Mouse (Mus musculus) gastrocnemius, postnatal 10 days (tissue): ENCODE results near the gene Cabp2. TPM values are rescaled to one million over a fixed set of nuclear protein-coding genes. Genes with fewer than 3 reads are reported as not detected.
"Not testable (repeated sequence)": the region's sequence is repeated elsewhere in the genome, so short reads cannot be mapped to it uniquely, and the experiment has no call there.

ENCODE experiments used
- DNase-seq: peaks from one replicate; pipeline ENCODE4 v3.0.0; 2021; ENCODE audit warnings: mixed read lengths
- total RNA-seq, 2 experiments: library from RNA; stranded (reverse); gene quantifications; 2 replicates each; pipeline ENCODE4 v1.2.3; 2021

Gene Cabp2
- total RNA-seq, 2 experiments from 2014 or later: not detected

- DNase-seq: peak; percentile 37
Observed at GRCm38 (mm10) chr19:4125268-4125667, 43.9 kb downstream of the Cabp2 start.

- peak; percentile 96 for DNase-seq
Observed at GRCm38 (mm10) chr19:4125741-4126696, 44.6 kb downstream of the Cabp2 start, which contains the start of gene Aip. Aip (minus strand) TSS chr19:4125858.

GRCm38 (mm10) chr19:4126759-4127495, 45.5 kb downstream of the Cabp2 start:
- no peak for DNase-seq

GRCm38 (mm10) chr19:4129462-4129861, 48.1 kb downstream of the Cabp2 start:
- no peak for DNase-seq

- no peak for DNase-seq
Observed at GRCm38 (mm10) chr19:4130106-4130505, 48.7 kb downstream of the Cabp2 start.

GRCm38 (mm10) chr19:4131075-4131474, 49.7 kb downstream of the Cabp2 start:
- DNase-seq: no peak

- no peak for DNase-seq
Observed at GRCm38 (mm10) chr19:4131768-4132167, 50.4 kb downstream of the Cabp2 start.

GRCm38 (mm10) chr19:4134354-4134753, 53.0 kb downstream of the Cabp2 start:
- no peak for DNase-seq

GRCm38 (mm10) chr19:4135229-4135962, 54.0 kb downstream of the Cabp2 start:
- DNase-seq: not testable (repeated sequence)

GRCm38 (mm10) chr19:4135963-4136345, 54.6 kb downstream of the Cabp2 start:
- not testable (repeated sequence) for DNase-seq

GRCm38 (mm10) chr19:4136463-4136862, 55.1 kb downstream of the Cabp2 start:
- no peak for DNase-seq

Other genes with a start within 250 kb of the Cabp2 start
- 1 to 10 TPM; 6.0 to 7.0 TPM for gene Chka, start 229.8 kb upstream of the Cabp2 start, total RNA-seq
- 10 to 100 TPM; 13.6 to 31.1 TPM for gene Tcirg1, start 174.4 kb upstream of the Cabp2 start, total RNA-seq
- gene Ndufs8, start 168.8 kb upstream of the Cabp2 start, total RNA-seq: 100 to 1,000 TPM; 181 to 205 TPM
- 1 to 10 TPM; 4.2 to 5.7 TPM for gene Aldh3b1, start 151.8 kb upstream of the Cabp2 start, total RNA-seq
- 10 to 100 TPM; 19.6 to 20.1 TPM for gene Unc93b1, start 146.4 kb upstream of the Cabp2 start, total RNA-seq
- gene Aldh3b3, start 122.9 kb upstream of the Cabp2 start, total RNA-seq: not detected
- 1 to 10 TPM in 1 of 2 experiments, under 1 TPM in 1; 0.63 to 1.0 TPM for gene Aldh3b2, start 109.2 kb upstream of the Cabp2 start, total RNA-seq
- gene Acy3, start 95.0 kb upstream of the Cabp2 start, total RNA-seq: 1 to 10 TPM; 4.8 to 5.3 TPM
- not detected for gene Tbx10, start 88.8 kb upstream of the Cabp2 start, total RNA-seq
- 10 to 100 TPM; 18.3 to 20.2 TPM for gene Nudt8, start 81.0 kb upstream of the Cabp2 start, total RNA-seq
- under 1 TPM; 0.23 to 0.47 TPM for gene Gm49405, start 81.0 kb upstream of the Cabp2 start, total RNA-seq
- 1 to 10 TPM in 1 of 2 experiments, under 1 TPM in 1; 0.66 to 1.2 TPM for gene Doc2g, start 78.3 kb upstream of the Cabp2 start, total RNA-seq
- gene Ndufv1, start 68.8 kb upstream of the Cabp2 start, total RNA-seq: 100 to 1,000 TPM; 297 to 355 TPM
- gene Gstp1, start 43.6 kb upstream of the Cabp2 start, total RNA-seq: 100 to 1,000 TPM; 220 to 231 TPM
- gene Gstp2, start 35.6 kb upstream of the Cabp2 start, total RNA-seq: 10 to 100 TPM; 61.6 to 63.6 TPM
- under 1 TPM in 1 of 2 experiments, not detected in 1; 0.79 TPM for gene Gstp3, start 22.0 kb upstream of the Cabp2 start, total RNA-seq
- 10 to 100 TPM; 18.1 to 18.2 TPM for gene Cdk2ap2, start 15.6 kb downstream of the Cabp2 start, total RNA-seq
- gene Pitpnm1, start 18.4 kb downstream of the Cabp2 start, total RNA-seq: 1 to 10 TPM; 4.2 to 5.5 TPM
- 10 to 100 TPM; 46.5 to 47.1 TPM for gene Aip, start 44.3 kb downstream of the Cabp2 start, total RNA-seq
- not detected for gene Gpr152, start 58.2 kb downstream of the Cabp2 start, total RNA-seq
- not detected for gene Cabp4, start 62.5 kb downstream of the Cabp2 start, total RNA-seq
- gene Coro1b, start 67.0 kb downstream of the Cabp2 start, total RNA-seq: 10 to 100 TPM; 41.1 to 48.6 TPM
- 1 to 10 TPM in 1 of 2 experiments, under 1 TPM in 1; 0.49 to 2.0 TPM for gene Ptprcap, start 72.0 kb downstream of the Cabp2 start, total RNA-seq
- 10 to 100 TPM; 25.3 to 30.9 TPM for gene Rps6kb2, start 81.8 kb downstream of the Cabp2 start, total RNA-seq
- 10 to 100 TPM; 33.1 to 47.1 TPM for gene Carns1, start 93.9 kb downstream of the Cabp2 start, total RNA-seq
- 1 to 10 TPM; 3.2 to 3.8 TPM for gene Tbc1d10c, start 109.7 kb downstream of the Cabp2 start, total RNA-seq
- gene Ppp1ca, start 110.5 kb downstream of the Cabp2 start, total RNA-seq: 100 to 1,000 TPM; 339 to 348 TPM
- gene Rad9a, start 120.1 kb downstream of the Cabp2 start, total RNA-seq: 1 to 10 TPM; 4.1 to 6.0 TPM
- gene Clcf1, start 132.7 kb downstream of the Cabp2 start, total RNA-seq: 1 to 10 TPM in 1 of 2 experiments, under 1 TPM in 1; 0.47 to 2.2 TPM
- gene AC109138.7, start 132.8 kb downstream of the Cabp2 start, total RNA-seq: not detected
- gene Pold4, start 150.3 kb downstream of the Cabp2 start, total RNA-seq: 10 to 100 TPM; 26.1 to 31.9 TPM
- gene Ssh3, start 187.6 kb downstream of the Cabp2 start, total RNA-seq: 1 to 10 TPM; 4.9 to 6.3 TPM
- gene Ankrd13d, start 201.6 kb downstream of the Cabp2 start, total RNA-seq: 1 to 10 TPM; 1.2 to 1.3 TPM
- gene Grk2, start 224.6 kb downstream of the Cabp2 start, total RNA-seq: 10 to 100 TPM; 28.1 to 41.2 TPM